Mouse (Mus musculus): ENCODE measurements around the gene Metap2. TPM values are rescaled to one million over a fixed set of nuclear protein-coding genes. Genes with fewer than 3 reads are reported as not detected.

Metap2 gene
- total RNA-seq, 2 experiments from 2014 or later, result 145 to 178 TPM

Other genes starting within 250 kb of the Metap2 start
- not detected for gene Usp44, start 65.5 kb downstream of the Metap2 start, total RNA-seq (2021)
- gene Vezt, start 138.7 kb upstream of the Metap2 start, total RNA-seq (2021), result 10 to 100 TPM; 21.5 to 22.1 TPM
- gene Fgd6, start 138.9 kb upstream of the Metap2 start, total RNA-seq (2021), result 1 to 10 TPM; 5.1 to 5.2 TPM

All from adrenal gland, adult 18-20 months (tissue).